In genomic region chr6:136436151-136436550, GRCm38 (mm10) we compare ENCODE assay signal across 17 mouse cellular contexts. TPM values are rescaled to one million over a fixed set of nuclear protein-coding genes. Genes with fewer than 3 reads are reported as not detected.
"Had no signal": no experiment of that assay in that cellular context is flagged by ENCODE, and none has a peak within 500 bp of the region (broad histone marks: within the 10 kb centered on the region; RNA-seq: fewer than 3 reads in every experiment).

No protein-coding gene starts in this region.

RNA-seq across cellular contexts. Expression of gene E330021D16Rik, which starts 20.8 kb away (rescaled TPM):
- polyA plus RNA-seq: cerebellum, adult 2 months; cortical plate, adult 2 months; embryonic facial prominence, embryonic 12.5 days; embryonic facial prominence, embryonic 13.5 days; embryonic facial prominence, embryonic 15.5 days; erythroblast, embryonic 14.5 days; forebrain, embryonic 10.5 days; forebrain, embryonic 11.5 days; forebrain, embryonic 12.5 days; forebrain, embryonic 13.5 days; forebrain, embryonic 14.5 days; forebrain, embryonic 15.5 days; forebrain, embryonic 16.5 days; forebrain, postnatal 0 days; frontal cortex, adult 2 months; gonadal fat pad, adult 2 months; heart, adult 2 months had no signal
